ENCODE assay signal across 23 mouse cellular contexts in genomic region chr16:92325062-92325406, GRCm38 (mm10). TPM values are rescaled to one million over a fixed set of nuclear protein-coding genes. Genes with fewer than 3 reads are reported as not detected.
A peak's percentile ranks its signal among the peaks of the same experiment; 100 is the strongest.
DNase-seq lines count a peak whose midpoint lies in the region; ATAC-seq and TF ChIP-seq lines count a peak whose summit lies in the region.
"Had no signal": no experiment of that assay in that cellular context is flagged by ENCODE, and none has a peak within 500 bp of the region (broad histone marks: within the 10 kb centered on the region; RNA-seq: fewer than 3 reads in every experiment).

No protein-coding gene starts in this region.

- no peak overlapping the region for H3K4me2 ChIP-seq in hindbrain, embryonic 11.5 days (replicated peaks; ENCODE audit: low read depth, low read length)
- H3K4me2 ChIP-seq in hindbrain, embryonic 16.5 days (ENCODE audit: low read length): no peak overlapping the region
- H3K4me2 ChIP-seq in neural tube, embryonic 13.5 days: no peak overlapping the region
- no peak overlapping the region for H3K4me2 ChIP-seq in midbrain, postnatal 0 days (ENCODE audit: low read depth, low read length, poor library complexity, severe bottlenecking)
- H3K4me2 ChIP-seq in kidney, embryonic 14.5 days (replicated peaks; ENCODE audit: low read depth, low read length): no peak overlapping the region
- H3K4me2 ChIP-seq: embryonic facial prominence, embryonic 13.5 days had no signal

- ATAC-seq in hindbrain, embryonic 11.5 days (ENCODE audit: low FRiP score): peak; percentile 12; the same call in 1 of the 2 replicates
- no peak for ATAC-seq in hindbrain, embryonic 16.5 days
- no peak for ATAC-seq in neural tube, embryonic 13.5 days (ENCODE audit: low read depth)
- no peak for ATAC-seq in midbrain, postnatal 0 days (ENCODE audit: low FRiP score)
- no peak for ATAC-seq in kidney, embryonic 14.5 days (ENCODE audit: low FRiP score, low TSS enrichment)
- ATAC-seq: CD4-positive, CD25-positive, alpha-beta regulatory T cell, adult 4 months; forebrain, embryonic 14.5 days had no signal

- peaks cover 4% of the 10 kb centered on the region; the same call in 1 of the 2 replicates for H3K4me1 ChIP-seq in hindbrain, embryonic 11.5 days (replicated peaks; ENCODE audit: control insufficient read depth, insufficient read depth, low read length)
- no peaks in the 10 kb centered on the region for H3K4me1 ChIP-seq in hindbrain, embryonic 16.5 days (ENCODE audit: control insufficient read depth, insufficient read depth, low read depth, low read length)
- peaks cover 8% of the 10 kb centered on the region for H3K4me1 ChIP-seq in neural tube, embryonic 13.5 days (replicated peaks)
- H3K4me1 ChIP-seq in midbrain, postnatal 0 days (ENCODE audit: insufficient read depth, low read length): no peaks in the 10 kb centered on the region
- no peaks in the 10 kb centered on the region for H3K4me1 ChIP-seq in kidney, embryonic 14.5 days (ENCODE audit: control insufficient read depth, insufficient read depth, low read length)

- H3K9me3 ChIP-seq in hindbrain, embryonic 11.5 days (ENCODE audit: control insufficient read depth, low read length): no peaks in the 10 kb centered on the region
- no peaks in the 10 kb centered on the region for H3K9me3 ChIP-seq in hindbrain, embryonic 16.5 days (ENCODE audit: control insufficient read depth, low read length)
- H3K9me3 ChIP-seq in neural tube, embryonic 13.5 days: no peaks in the 10 kb centered on the region
- H3K9me3 ChIP-seq in midbrain, postnatal 0 days (ENCODE audit: low read length): no peaks in the 10 kb centered on the region
- H3K9me3 ChIP-seq in kidney, embryonic 14.5 days (ENCODE audit: control insufficient read depth, low read length): no peaks in the 10 kb centered on the region
- H3K9me3 ChIP-seq: embryonic facial prominence, embryonic 13.5 days; G1E had no signal

- H3K36me3 ChIP-seq in hindbrain, embryonic 11.5 days (ENCODE audit: control insufficient read depth, insufficient read depth, low read length): no peaks in the 10 kb centered on the region
- H3K36me3 ChIP-seq in hindbrain, embryonic 16.5 days (ENCODE audit: control insufficient read depth, insufficient read depth, low read length): no peaks in the 10 kb centered on the region
- no peaks in the 10 kb centered on the region for H3K36me3 ChIP-seq in neural tube, embryonic 13.5 days
- no peaks in the 10 kb centered on the region for H3K36me3 ChIP-seq in midbrain, postnatal 0 days (ENCODE audit: insufficient read depth, low read length)
- no peaks in the 10 kb centered on the region for H3K36me3 ChIP-seq in kidney, embryonic 14.5 days (ENCODE audit: control insufficient read depth, insufficient read depth, low read length)
- H3K36me3 ChIP-seq: embryonic facial prominence, embryonic 13.5 days; G1E had no signal

- H3K27ac ChIP-seq in hindbrain, embryonic 11.5 days (ENCODE audit: low read depth, low read length): no peak overlapping the region
- H3K27ac ChIP-seq in hindbrain, embryonic 16.5 days (ENCODE audit: low read depth, low read length): no peak overlapping the region
- no peak overlapping the region for H3K27ac ChIP-seq in neural tube, embryonic 13.5 days (replicated peaks)
- H3K27ac ChIP-seq in midbrain, postnatal 0 days (ENCODE audit: low read depth, low read length): no peak overlapping the region
- no peak overlapping the region for H3K27ac ChIP-seq in kidney, embryonic 14.5 days (ENCODE audit: low read depth, low read length)
- H3K27ac ChIP-seq: embryonic facial prominence, embryonic 13.5 days; gastrocnemius, adult 2 months had no signal

- 28% methylated on average over 1 of the region's 1 CpGs for WGBS in hindbrain, embryonic 11.5 days
- 28% methylated on average over 1 of the region's 1 CpGs for WGBS in hindbrain, embryonic 16.5 days
- 39% methylated on average over 1 of the region's 1 CpGs for WGBS in neural tube, embryonic 13.5 days
- 18% methylated on average over 1 of the region's 1 CpGs for WGBS in midbrain, postnatal 0 days
- WGBS in kidney, embryonic 14.5 days: 79% methylated on average over 1 of the region's 1 CpGs

- H3K9ac ChIP-seq in hindbrain, embryonic 11.5 days (ENCODE audit: low read depth, low read length): no peak overlapping the region
- H3K9ac ChIP-seq in hindbrain, embryonic 16.5 days (ENCODE audit: low read depth, low read length): no peak overlapping the region
- H3K9ac ChIP-seq in neural tube, embryonic 13.5 days: 0 out of 2 replicates have a peak overlapping the region, but pooled peaks have one; percentile 17
- H3K9ac ChIP-seq in midbrain, postnatal 0 days (replicated peaks; ENCODE audit: low read length, poor library complexity, severe bottlenecking): 0 out of 2 replicates have a peak overlapping the region, but pooled peaks have one; percentile 19
- no peak overlapping the region for H3K9ac ChIP-seq in kidney, embryonic 14.5 days (ENCODE audit: low read depth, low read length)
- H3K9ac ChIP-seq: embryonic facial prominence, embryonic 13.5 days had no signal

- TF ChIP-seq CTCF in midbrain, postnatal 0 days (IDR thresholded peaks at IDR 0.05): no peak

- H3K4me3 ChIP-seq in hindbrain, embryonic 11.5 days (ENCODE audit: low read depth, low read length): no peak overlapping the region
- H3K4me3 ChIP-seq in hindbrain, embryonic 16.5 days (ENCODE audit: low read length): no peak overlapping the region
- H3K4me3 ChIP-seq in neural tube, embryonic 13.5 days: no peak overlapping the region
- H3K4me3 ChIP-seq in midbrain, postnatal 0 days (ENCODE audit: low read depth, low read length): no peak overlapping the region
- no peak overlapping the region for H3K4me3 ChIP-seq in kidney, embryonic 14.5 days (ENCODE audit: low read length)
- H3K4me3 ChIP-seq: embryonic facial prominence, embryonic 13.5 days; gastrocnemius, adult 2 months had no signal

- H3K27me3 ChIP-seq in hindbrain, embryonic 11.5 days (ENCODE audit: control insufficient read depth, insufficient read depth, low read length): no peaks in the 10 kb centered on the region
- no peaks in the 10 kb centered on the region for H3K27me3 ChIP-seq in hindbrain, embryonic 16.5 days (replicated peaks; ENCODE audit: control insufficient read depth, insufficient read depth, low read length)
- H3K27me3 ChIP-seq in neural tube, embryonic 13.5 days: no peaks in the 10 kb centered on the region
- H3K27me3 ChIP-seq in midbrain, postnatal 0 days (ENCODE audit: insufficient read depth, low read length): no peaks in the 10 kb centered on the region
- H3K27me3 ChIP-seq in kidney, embryonic 14.5 days (ENCODE audit: control insufficient read depth, insufficient read depth, low read length): no peaks in the 10 kb centered on the region
- H3K27me3 ChIP-seq: embryonic facial prominence, embryonic 13.5 days had no signal

- DNase-seq in adrenal gland, postnatal 14 days: peak; percentile 1
- no peak for DNase-seq in adrenal gland, adult 2 months
- no peak for DNase-seq in hindbrain, embryonic 11.5 days (ENCODE audit: low spot score)
- DNase-seq in neural tube, embryonic 10.5 days (ENCODE audit: extremely low spot score, low spot score): no peak
- no peak for DNase-seq in midbrain, postnatal 0 days (ENCODE audit: low spot score)
- DNase-seq: adrenal gland, postnatal 10 days; B cell, adult 2 months; cerebellum, adult 9-10 months; cerebellum, postnatal 25 days; gastrocnemius, adult 2 months; gastrocnemius, postnatal 25 days; heart, postnatal 10 days; heart, postnatal 4 days had no signal

RNA-seq across cellular contexts. Expression of gene Fam243, which starts 3.8 kb away (rescaled TPM):
- total RNA-seq in adrenal gland, postnatal 14 days (2021): not detected in 2 replicates
- total RNA-seq in adrenal gland, adult 2 months (2021): not detected
- not detected in 2 replicates for polyA plus RNA-seq in adrenal gland, adult 2 months (2012; rRNA removed)
- polyA plus RNA-seq in hindbrain, embryonic 11.5 days (2014; fragmentation: Nextera tagmentation; extraction: Ambion mirVana): not detected in 2 replicates
- polyA plus RNA-seq in hindbrain, embryonic 16.5 days (2015; fragmentation: Nextera tagmentation; extraction: Ambion mirVana): not detected in 2 replicates
- polyA plus RNA-seq in neural tube, embryonic 13.5 days (2015; fragmentation: Nextera tagmentation; extraction: Ambion mirVana): not detected in 2 replicates
- not detected in 2 replicates for total RNA-seq in midbrain, postnatal 0 days (2014; rRNA removed)
- not detected in 2 replicates for polyA plus RNA-seq in midbrain, postnatal 0 days (2015; fragmentation: Nextera tagmentation; extraction: Ambion mirVana)
- 0.08 TPM in 1 of 2 replicates, not detected in the other for polyA plus RNA-seq in kidney, embryonic 14.5 days (2014; fragmentation: Nextera tagmentation; extraction: Ambion mirVana)
- total RNA-seq: adrenal gland, postnatal 10 days; gastrocnemius, adult 2 months; gastrocnemius, postnatal 25 days; granulocyte monocyte progenitor cell, adult 5-6 weeks had no signal
- polyA plus RNA-seq: CD4-positive, CD25-positive, alpha-beta regulatory T cell, adult 4 months; cortical plate, adult 2 months; embryonic facial prominence, embryonic 13.5 days; G1E; heart, embryonic 14.5 days had no signal

RNA-seq across cellular contexts. Expression of gene Smim11, which starts 23.9 kb away (rescaled TPM):
- 63.6 and 68.8 TPM in 2 replicates for total RNA-seq in adrenal gland, postnatal 14 days (2021)
- total RNA-seq in adrenal gland, adult 2 months (2021): 10 to 100 TPM; 69.5 to 72.8 TPM
- 75.0 and 78.7 TPM in 2 replicates for polyA plus RNA-seq in adrenal gland, adult 2 months (2012; rRNA removed)
- 112 and 121 TPM in 2 replicates for polyA plus RNA-seq in hindbrain, embryonic 11.5 days (2014; fragmentation: Nextera tagmentation; extraction: Ambion mirVana)
- polyA plus RNA-seq in hindbrain, embryonic 16.5 days (2015; fragmentation: Nextera tagmentation; extraction: Ambion mirVana): 55.4 and 57.7 TPM in 2 replicates
- 73.9 and 82.3 TPM in 2 replicates for polyA plus RNA-seq in neural tube, embryonic 13.5 days (2015; fragmentation: Nextera tagmentation; extraction: Ambion mirVana)
- total RNA-seq in midbrain, postnatal 0 days (2014; rRNA removed): 6.8 and 30.2 TPM in 2 replicates
- 41.6 and 44.9 TPM in 2 replicates for polyA plus RNA-seq in midbrain, postnatal 0 days (2015; fragmentation: Nextera tagmentation; extraction: Ambion mirVana)
- 125 and 160 TPM in 2 replicates for polyA plus RNA-seq in kidney, embryonic 14.5 days (2014; fragmentation: Nextera tagmentation; extraction: Ambion mirVana)

RNA-seq across cellular contexts. Expression of gene Kcne2, which starts 32.8 kb away (rescaled TPM):
- not detected in 2 replicates for total RNA-seq in adrenal gland, postnatal 14 days (2021)
- total RNA-seq in adrenal gland, adult 2 months (2021): not detected
- not detected in 2 replicates for polyA plus RNA-seq in adrenal gland, adult 2 months (2012; rRNA removed)
- polyA plus RNA-seq in hindbrain, embryonic 11.5 days (2014; fragmentation: Nextera tagmentation; extraction: Ambion mirVana): 14.7 and 23.1 TPM in 2 replicates
- polyA plus RNA-seq in hindbrain, embryonic 16.5 days (2015; fragmentation: Nextera tagmentation; extraction: Ambion mirVana): 35.1 and 37.2 TPM in 2 replicates
- 0.31 and 7.3 TPM in 2 replicates for polyA plus RNA-seq in neural tube, embryonic 13.5 days (2015; fragmentation: Nextera tagmentation; extraction: Ambion mirVana)
- 1.2 and 2.0 TPM in 2 replicates for total RNA-seq in midbrain, postnatal 0 days (2014; rRNA removed)
- polyA plus RNA-seq in midbrain, postnatal 0 days (2015; fragmentation: Nextera tagmentation; extraction: Ambion mirVana): 0.58 and 0.90 TPM in 2 replicates
- polyA plus RNA-seq in kidney, embryonic 14.5 days (2014; fragmentation: Nextera tagmentation; extraction: Ambion mirVana): not detected in 2 replicates
- total RNA-seq: adrenal gland, postnatal 10 days; gastrocnemius, adult 2 months; gastrocnemius, postnatal 25 days; granulocyte monocyte progenitor cell, adult 5-6 weeks; heart, postnatal 10 days had no signal
- polyA plus RNA-seq: CD4-positive, CD25-positive, alpha-beta regulatory T cell, adult 4 months; G1E had no signal

RNA-seq across cellular contexts. Expression of gene Kcne1, which starts 34.2 kb away (rescaled TPM):
- total RNA-seq in adrenal gland, postnatal 14 days (2021): not detected in 2 replicates
- total RNA-seq in adrenal gland, adult 2 months (2021): under 1 TPM in 1 of 2 experiments, not detected in 1; 0.17 TPM
- polyA plus RNA-seq in adrenal gland, adult 2 months (2012; rRNA removed): 0.41 TPM in 1 of 2 replicates, not detected in the other
- polyA plus RNA-seq in hindbrain, embryonic 11.5 days (2014; fragmentation: Nextera tagmentation; extraction: Ambion mirVana): 0.32 and 0.66 TPM in 2 replicates
- 0.19 and 0.28 TPM in 2 replicates for polyA plus RNA-seq in hindbrain, embryonic 16.5 days (2015; fragmentation: Nextera tagmentation; extraction: Ambion mirVana)
- 0.18 TPM in 1 of 2 replicates, not detected in the other for polyA plus RNA-seq in neural tube, embryonic 13.5 days (2015; fragmentation: Nextera tagmentation; extraction: Ambion mirVana)
- 1.7 TPM in 1 of 2 replicates, not detected in the other for total RNA-seq in midbrain, postnatal 0 days (2014; rRNA removed)
- 0.40 TPM in 1 of 2 replicates, not detected in the other for polyA plus RNA-seq in midbrain, postnatal 0 days (2015; fragmentation: Nextera tagmentation; extraction: Ambion mirVana)
- 0.85 and 1.5 TPM in 2 replicates for polyA plus RNA-seq in kidney, embryonic 14.5 days (2014; fragmentation: Nextera tagmentation; extraction: Ambion mirVana)
- total RNA-seq: adrenal gland, postnatal 10 days; gastrocnemius, adult 2 months; gastrocnemius, postnatal 25 days; granulocyte monocyte progenitor cell, adult 5-6 weeks had no signal
- polyA plus RNA-seq: CD4-positive, CD25-positive, alpha-beta regulatory T cell, adult 4 months; cortical plate, adult 2 months; G1E had no signal

Comparison
In these comparisons a context has a peak if more than half of its experiments do, and no peak if none do; other contexts are left out.
1. H3K9ac ChIP-seq: peak in neural tube, embryonic 13.5 days (single experiment) and midbrain, postnatal 0 days (single experiment); none in hindbrain, embryonic 11.5 days (single experiment), hindbrain, embryonic 16.5 days (single experiment) and kidney, embryonic 14.5 days (single experiment).